Mouse (Mus musculus) brain, embryonic 14.5 days (tissue): ENCODE measurements at regions not wholly inside any gene's neighbourhood (a gene's known extent, or its start where the extent isn't known, plus 50 kb on each side); places are given as distances from the start of the nearest gene placed in this dataset.

Experiments
- DNase-seq: peaks from one replicate; pipeline ENCODE4 v3.0.0-alpha.2; 2011; ENCODE audit warnings: low read depth
- CTCF ChIP-seq: fragments of 200-500 bp; IDR thresholded peaks from 2 replicates; pipeline ENCODE4 v1.5.1; 2012; ENCODE audit warnings: inconsistent platforms, mild to moderate bottlenecking, moderate library complexity, borderline replicate concordance; ENCODE audit not compliant: insufficient read depth, insufficient read length; ENCODE audit errors: extremely low read depth
- POLR2A ChIP-seq: fragments of 200-500 bp; IDR thresholded peaks from 2 replicates; pipeline ENCODE4 v1.6.1; 2012; ENCODE audit warnings: mild to moderate bottlenecking, inconsistent platforms, borderline replicate concordance; ENCODE audit not compliant: poor library complexity, insufficient read depth, insufficient read length, severe bottlenecking; ENCODE audit errors: extremely low read depth

DNA sequence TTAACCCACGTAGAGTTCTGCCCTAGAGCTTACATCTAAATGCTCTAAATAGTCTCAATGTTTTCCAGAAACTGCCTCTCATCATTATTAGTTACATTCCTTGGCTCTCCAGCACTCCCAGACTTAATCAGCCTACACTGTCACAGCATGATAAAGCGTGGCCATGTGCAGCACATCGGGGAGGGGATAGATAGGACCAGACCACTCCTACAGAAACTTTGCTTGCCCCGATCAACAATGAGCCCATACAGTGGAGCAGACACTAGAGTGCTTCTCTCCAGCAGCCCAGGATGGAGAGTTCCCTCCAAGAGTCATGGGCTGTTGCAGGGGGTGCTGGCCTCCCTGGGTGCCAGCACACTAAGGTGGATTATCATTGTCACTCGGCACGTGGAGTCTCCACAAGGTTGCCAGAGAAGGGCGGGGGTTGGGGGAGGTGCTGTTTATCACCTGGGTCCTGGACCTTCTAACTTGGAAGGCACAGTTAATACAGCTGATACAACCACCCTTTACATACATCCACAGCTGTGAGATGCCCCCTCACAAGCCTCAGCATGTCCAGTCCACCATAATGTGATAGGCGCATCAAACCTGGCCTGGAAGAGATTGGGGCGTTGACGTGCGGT is 73.4 kb upstream of the Armc2 start:
- DNase-seq: no peak
- TF ChIP-seq CTCF (no peak), POLR2A (no peak)

GRCm38 (mm10) chr10:42090806-42091205 is 72.6 kb upstream of the Armc2 start:
- no peak for DNase-seq
- TF ChIP-seq POLR2A (no peak), CTCF (no peak)

DNA sequence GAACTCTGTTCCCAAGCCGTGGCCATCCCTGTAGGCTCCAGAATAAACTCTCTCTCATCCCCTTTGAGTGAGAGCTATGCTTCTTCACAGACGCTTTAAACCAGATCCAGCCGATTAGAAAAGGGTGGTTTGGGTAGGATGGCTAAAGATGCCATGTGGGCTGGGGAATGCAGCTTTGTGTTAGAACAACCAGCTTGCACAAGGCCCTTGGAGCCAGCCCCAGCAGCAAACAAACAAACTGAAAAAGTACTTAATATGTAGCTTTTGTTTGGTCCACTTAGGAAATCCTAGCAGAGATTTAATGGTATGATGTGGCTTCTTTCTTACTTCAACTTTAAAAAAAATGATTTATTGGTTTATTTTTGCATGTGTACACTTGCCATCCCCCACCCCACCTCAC is 71.9 kb upstream of the Armc2 start:
- peak; percentile 37 for DNase-seq
- TF ChIP-seq POLR2A (no peak), CTCF (no peak)

DNA sequence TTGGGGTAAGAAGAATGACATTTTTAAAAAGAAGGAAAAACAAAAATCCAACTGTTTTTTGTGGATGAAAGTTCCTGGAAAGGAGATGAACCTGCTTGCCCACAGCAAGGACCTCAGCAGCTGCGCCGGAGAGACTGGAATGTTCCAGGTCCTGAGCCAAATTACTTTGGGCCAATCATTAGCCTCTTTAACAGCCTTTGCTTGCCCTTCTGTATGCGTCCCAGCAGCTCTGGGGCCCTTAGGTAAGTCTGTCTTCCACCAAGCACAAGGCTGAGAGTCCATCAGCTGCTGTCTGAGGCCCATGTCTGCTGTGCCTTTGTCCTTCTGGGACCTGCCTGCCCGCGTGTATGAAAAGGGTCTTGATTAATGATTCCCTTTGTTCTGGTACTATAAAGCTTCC is 71.4 kb upstream of the Armc2 start:
- peak; percentile 40 for DNase-seq
- TF ChIP-seq POLR2A (no peak), CTCF (no peak)

DNA sequence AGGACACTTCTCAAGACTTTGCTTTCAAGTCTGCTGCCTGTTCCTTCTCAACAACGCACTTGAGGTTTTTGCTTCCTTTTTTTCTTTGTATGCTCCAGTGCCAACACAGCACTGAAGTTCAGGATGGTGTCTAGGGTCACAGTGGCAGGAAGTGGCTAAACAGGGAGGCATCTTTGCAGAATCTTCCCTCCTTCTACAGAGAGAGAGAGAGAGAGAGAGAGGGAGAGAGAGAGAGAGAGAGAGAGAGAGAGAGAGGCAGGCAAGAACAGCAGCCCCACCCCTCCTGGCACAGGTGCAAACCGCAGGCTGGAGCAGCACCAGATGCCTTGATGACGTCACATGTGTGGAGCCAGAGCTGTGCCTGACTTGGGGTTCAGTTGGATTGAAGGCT is 71.0 kb upstream of the Armc2 start:
- DNase-seq: peak; percentile 69
- TF ChIP-seq POLR2A: no peak
- TF ChIP-seq CTCF: no peak

DNA sequence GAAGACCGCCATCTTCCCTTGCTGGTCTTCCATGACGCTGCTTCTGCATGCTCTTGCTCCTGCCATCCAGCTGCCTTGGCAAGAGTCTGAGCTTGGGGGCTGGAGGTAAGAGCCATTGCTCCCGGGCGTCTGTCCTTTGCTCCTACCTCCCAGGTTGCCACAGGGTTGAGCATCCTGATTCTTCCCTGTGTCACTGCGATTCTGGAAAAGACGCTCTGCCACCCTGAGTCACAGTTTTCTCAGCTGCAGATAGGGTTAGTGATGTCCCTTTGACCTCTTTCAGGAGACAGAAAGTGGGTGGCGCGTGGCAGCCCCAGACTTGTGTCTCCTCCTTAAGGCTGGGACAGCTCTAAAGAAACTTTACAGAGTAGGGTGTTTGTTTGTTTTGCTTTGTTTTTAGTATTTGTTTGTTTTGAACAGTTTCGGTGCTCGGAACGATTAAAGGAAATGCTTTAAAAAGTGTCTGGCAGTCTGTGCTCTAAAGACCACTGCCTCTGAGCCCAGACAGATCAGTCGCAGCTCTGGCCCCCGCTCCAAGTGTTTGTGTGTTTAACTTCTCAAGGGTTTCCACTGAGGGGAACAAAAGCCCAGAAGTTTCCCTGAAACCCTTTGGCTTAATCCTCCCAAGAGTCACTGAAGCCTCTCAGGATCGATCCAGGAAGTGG is 70.5 kb upstream of the Armc2 start:
- DNase-seq: peak; percentile 27
- TF ChIP-seq POLR2A (no peak), CTCF (no peak)

DNA sequence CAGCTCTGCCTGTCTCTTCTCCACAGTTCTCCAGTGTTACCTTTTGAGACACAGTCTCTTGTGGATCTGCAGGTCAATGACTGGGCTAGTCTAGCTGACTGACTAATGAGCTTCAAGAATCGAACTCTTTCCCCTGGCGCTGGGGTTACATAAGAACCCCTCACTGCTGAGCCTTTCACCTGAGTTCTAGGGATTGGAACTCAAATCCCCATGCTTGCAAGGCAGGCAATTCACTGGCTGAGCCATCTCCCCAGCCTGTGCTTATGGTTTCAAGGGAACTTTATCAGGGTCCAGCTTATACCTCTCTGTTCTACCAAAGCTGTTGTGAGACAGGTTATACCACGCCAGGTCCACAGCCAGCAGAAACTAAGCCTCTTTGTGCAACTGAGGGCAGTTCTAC is 69.7 kb upstream of the Armc2 start:
- DNase-seq: no peak
- TF ChIP-seq CTCF: no peak
- no peak for TF ChIP-seq POLR2A

GRCm38 (mm10) chr10:42086691-42087090 is 68.4 kb upstream of the Armc2 start:
- DNase-seq: no peak
- no peak for TF ChIP-seq POLR2A
- TF ChIP-seq CTCF: no peak

DNA sequence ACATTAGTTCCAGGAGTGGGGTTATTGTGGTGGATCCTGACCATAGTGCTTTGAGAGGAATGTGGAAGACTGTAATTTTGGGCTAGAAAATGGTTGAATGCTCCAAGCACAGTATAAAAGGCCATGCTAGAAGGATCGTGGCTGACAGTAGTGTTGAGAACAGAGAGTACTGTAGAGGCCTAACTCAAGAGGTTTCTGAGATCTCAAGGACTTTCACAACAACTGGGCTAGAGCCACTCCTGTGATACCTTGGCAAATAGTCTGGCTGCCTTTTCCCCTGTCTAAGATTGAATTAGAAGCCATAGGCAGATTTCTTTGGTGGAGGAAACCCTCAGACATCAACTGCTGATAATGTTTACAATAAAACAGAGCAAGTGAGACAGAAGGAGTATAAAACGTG is 67.1 kb upstream of the Armc2 start:
- TF ChIP-seq CTCF (no peak), POLR2A (no peak)
- no peak for DNase-seq

DNA sequence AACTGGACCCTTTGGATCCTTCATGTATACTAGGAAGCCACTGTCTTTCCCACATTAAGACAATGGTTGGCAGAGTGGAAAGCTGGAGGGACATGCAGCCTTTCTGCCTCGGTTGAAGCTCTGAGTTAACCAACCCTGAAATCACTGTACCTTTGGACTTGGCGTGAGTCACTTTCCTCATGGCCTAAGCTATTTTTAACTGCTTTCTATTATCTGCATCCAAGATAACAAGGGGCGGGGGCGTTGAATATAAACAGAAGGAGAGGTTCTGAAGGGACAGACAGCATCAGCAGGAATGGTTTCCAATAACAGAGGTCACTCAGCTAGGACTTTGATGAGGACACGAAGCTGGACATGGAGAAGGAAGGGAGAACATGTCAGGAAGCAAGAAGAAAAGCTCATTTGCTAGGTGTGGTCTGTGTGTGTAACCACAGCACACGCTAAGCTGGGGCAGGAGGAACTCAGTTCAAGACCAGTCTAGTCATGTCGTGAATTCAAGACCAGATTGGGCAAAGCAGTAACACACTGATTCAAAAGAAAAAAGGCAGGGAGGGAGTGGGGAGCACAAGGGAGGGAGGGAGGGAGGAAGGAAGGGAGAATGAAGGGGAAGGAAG is 64.1 kb upstream of the Armc2 start:
- no peak for TF ChIP-seq POLR2A
- TF ChIP-seq CTCF: no peak
- no peak for DNase-seq

GRCm38 (mm10) chr10:42079775-42080174 is 61.5 kb upstream of the Armc2 start:
- TF ChIP-seq POLR2A (no peak), CTCF (no peak)

DNA sequence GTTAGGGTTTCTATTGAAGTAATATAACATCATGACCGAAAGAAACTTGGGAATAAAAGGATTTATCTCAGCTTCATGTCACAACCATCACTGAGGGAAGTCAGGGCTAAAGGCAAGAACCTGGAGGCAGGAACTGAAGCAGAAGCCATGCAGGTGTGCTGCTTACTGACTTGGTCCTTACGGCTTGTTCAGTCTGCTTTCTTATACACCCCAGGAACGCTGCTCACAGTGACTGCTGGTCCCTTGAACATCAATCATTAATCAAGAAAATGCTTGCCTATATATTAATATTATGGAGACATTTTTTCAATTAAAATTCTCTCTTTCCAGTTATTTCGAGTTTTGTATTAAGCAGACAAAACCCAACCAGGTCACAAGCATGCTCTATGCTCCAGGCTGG is 58.5 kb upstream of the Armc2 start:
- DNase-seq: no peak
- TF ChIP-seq CTCF (no peak), POLR2A (no peak)

More at GRCm38 (mm10) chr10:42079775-42080174, 61.5 kb upstream of the Armc2 start:
- DNase-seq: no peak
